Mouse (Mus musculus): ENCODE measurements around the gene Dtnb. TPM values are rescaled to one million over a fixed set of nuclear protein-coding genes. Genes with fewer than 3 reads are reported as not detected.

Gene Dtnb
- polyA plus RNA-seq, 1 experiment: 10.0 TPM

GRCm38 (mm10) chr12:3611871-3612270 lies 39.7 kb downstream of the Dtnb start:
- TF ChIP-seq MYOD1 (IDR thresholded peaks at IDR 0.05; ENCODE audit: control insufficient read depth, insufficient read length, low read depth) (no peak), CEBPB (IDR thresholded peaks at IDR 0.05; ENCODE audit: low read depth) (no peak), CTCF (IDR thresholded peaks at IDR 0.05; ENCODE audit: control insufficient read depth, insufficient read depth, insufficient read length) (no peak), MAX (IDR thresholded peaks at IDR 0.05) (no peak), FOSL1 (IDR thresholded peaks at IDR 0.05; ENCODE audit: insufficient read depth, low read length, poor library complexity, severe bottlenecking) (no peak), MYOG (IDR thresholded peaks at IDR 0.05; ENCODE audit: control insufficient read depth, extremely low read depth, insufficient read length) (no peak), USF1 (IDR thresholded peaks at IDR 0.05; ENCODE audit: low read depth) (no peak)
- Histone ChIP-seq H3K4me3 (ENCODE audit: insufficient read depth, poor library complexity, severe bottlenecking) (no peak overlapping the region), H3K27me3 (ENCODE audit: control insufficient read depth, insufficient read depth, insufficient read length) (no peaks in the 10 kb centered on the region), H3K36me3 (ENCODE audit: control insufficient read depth, insufficient read depth) (no peaks in the 10 kb centered on the region), H3K79me2 (ENCODE audit: control insufficient read depth, insufficient read depth) (no peaks in the 10 kb centered on the region), H3ac (ENCODE audit: control insufficient read depth, insufficient read length, low read depth) (no peak overlapping the region), H3K79me3 (ENCODE audit: low read depth) (no peaks in the 10 kb centered on the region)

- Histone ChIP-seq H3ac (ENCODE audit: control insufficient read depth, insufficient read length, low read depth) (no peak overlapping the region), H3K36me3 (ENCODE audit: control insufficient read depth, insufficient read depth) (no peaks in the 10 kb centered on the region), H3K79me3 (ENCODE audit: low read depth) (no peaks in the 10 kb centered on the region), H3K79me2 (ENCODE audit: control insufficient read depth, insufficient read depth) (no peaks in the 10 kb centered on the region), H3K4me3 (ENCODE audit: insufficient read depth, poor library complexity, severe bottlenecking) (no peak overlapping the region), H3K27me3 (ENCODE audit: control insufficient read depth, insufficient read depth, insufficient read length) (no peaks in the 10 kb centered on the region)
- TF ChIP-seq MYOD1 (IDR thresholded peaks at IDR 0.05; ENCODE audit: control insufficient read depth, insufficient read length, low read depth) (no peak), USF1 (IDR thresholded peaks at IDR 0.05; ENCODE audit: low read depth) (no peak), CTCF (IDR thresholded peaks at IDR 0.05; ENCODE audit: control insufficient read depth, insufficient read depth, insufficient read length) (no peak), CEBPB (IDR thresholded peaks at IDR 0.05; ENCODE audit: low read depth) (no peak), MYOG (IDR thresholded peaks at IDR 0.05; ENCODE audit: control insufficient read depth, extremely low read depth, insufficient read length) (no peak), FOSL1 (IDR thresholded peaks at IDR 0.05; ENCODE audit: insufficient read depth, low read length, poor library complexity, severe bottlenecking) (no peak), MAX (IDR thresholded peaks at IDR 0.05) (no peak)
Observed at GRCm38 (mm10) chr12:3615041-3615440, 42.9 kb downstream of the Dtnb start.

DNA sequence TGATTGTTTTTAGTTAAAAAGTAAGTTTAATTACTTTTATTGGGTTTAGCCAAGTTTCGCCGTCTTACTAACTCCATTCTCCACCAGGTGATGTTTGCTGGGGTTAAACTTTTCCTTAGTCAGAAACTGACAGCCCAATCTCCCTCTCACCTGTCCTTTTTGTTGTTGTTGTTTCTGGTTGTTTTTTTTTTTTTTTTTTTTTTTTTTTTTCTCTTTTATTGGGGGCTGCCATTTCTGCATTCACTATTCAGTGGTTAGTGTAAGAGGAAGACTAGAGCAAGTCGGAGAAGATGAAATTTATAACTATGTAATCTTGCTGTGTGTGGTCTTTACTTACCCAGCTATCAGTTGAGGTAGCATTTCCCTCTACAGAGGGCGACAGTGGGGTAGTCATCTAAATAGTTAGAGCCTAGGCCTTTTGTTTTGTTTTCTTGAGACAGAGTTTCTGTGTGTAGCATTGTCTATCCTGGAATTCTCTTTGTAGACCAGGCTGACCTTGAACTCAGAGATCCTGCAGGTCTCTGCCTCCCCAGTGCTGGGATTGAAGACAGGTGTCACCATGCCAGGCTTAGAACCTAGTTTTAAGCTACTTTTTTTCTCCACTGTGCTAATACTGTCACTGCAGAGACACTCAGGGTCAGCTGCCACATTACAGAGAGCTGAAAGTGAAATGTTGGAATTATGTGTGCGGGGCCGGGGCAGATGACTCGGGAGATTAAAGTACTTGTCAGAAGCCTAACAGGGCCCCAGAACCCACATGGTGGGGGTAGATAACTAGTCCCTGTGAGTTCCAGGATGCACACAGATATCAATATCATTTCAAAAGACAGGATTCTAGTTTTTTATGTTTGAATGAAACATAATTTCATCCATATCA lies 46.2 kb downstream of the Dtnb start:
- Histone ChIP-seq H3K36me3 (ENCODE audit: control insufficient read depth, insufficient read depth) (no peaks in the 10 kb centered on the region), H3K79me3 (ENCODE audit: low read depth) (no peaks in the 10 kb centered on the region), H3K27me3 (ENCODE audit: control insufficient read depth, insufficient read depth, insufficient read length) (no peaks in the 10 kb centered on the region), H3K4me3 (ENCODE audit: insufficient read depth, poor library complexity, severe bottlenecking) (no peak overlapping the region), H3ac (ENCODE audit: control insufficient read depth, insufficient read length, low read depth) (no peak overlapping the region), H3K79me2 (ENCODE audit: control insufficient read depth, insufficient read depth) (no peaks in the 10 kb centered on the region)
- TF ChIP-seq CTCF (IDR thresholded peaks at IDR 0.05; ENCODE audit: control insufficient read depth, insufficient read depth, insufficient read length): no peak
- TF ChIP-seq USF1 (IDR thresholded peaks at IDR 0.05; ENCODE audit: low read depth): no peak
- no peak for TF ChIP-seq FOSL1 (IDR thresholded peaks at IDR 0.05; ENCODE audit: insufficient read depth, low read length, poor library complexity, severe bottlenecking)
- no peak for TF ChIP-seq MYOG (IDR thresholded peaks at IDR 0.05; ENCODE audit: control insufficient read depth, extremely low read depth, insufficient read length)
- no peak for TF ChIP-seq MAX (IDR thresholded peaks at IDR 0.05)
- no peak for TF ChIP-seq MYOD1 (IDR thresholded peaks at IDR 0.05; ENCODE audit: control insufficient read depth, insufficient read length, low read depth)
- no peak for TF ChIP-seq CEBPB (IDR thresholded peaks at IDR 0.05; ENCODE audit: low read depth)

DNA sequence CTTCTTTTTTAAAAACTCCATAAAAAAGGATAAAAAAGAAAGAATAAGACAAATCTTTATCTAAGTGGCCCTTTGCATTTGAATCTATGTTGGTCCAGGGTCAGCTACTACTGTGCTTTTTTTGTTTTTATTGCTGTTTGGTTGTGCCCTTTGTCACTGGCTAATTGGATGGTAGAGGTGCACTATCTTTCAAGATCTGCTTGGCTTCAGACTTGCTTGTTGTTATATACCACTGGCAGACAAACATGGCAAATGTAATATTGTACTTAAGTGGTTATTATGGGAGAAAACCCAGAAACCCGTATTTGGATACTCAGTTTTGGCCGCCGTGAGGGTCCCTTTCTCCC lies 46.8 kb downstream of the Dtnb start:
- Histone ChIP-seq H3K36me3 (ENCODE audit: control insufficient read depth, insufficient read depth) (no peaks in the 10 kb centered on the region), H3K79me3 (ENCODE audit: low read depth) (no peaks in the 10 kb centered on the region), H3K27me3 (ENCODE audit: control insufficient read depth, insufficient read depth, insufficient read length) (no peaks in the 10 kb centered on the region), H3K79me2 (ENCODE audit: control insufficient read depth, insufficient read depth) (no peaks in the 10 kb centered on the region), H3K4me3 (ENCODE audit: insufficient read depth, poor library complexity, severe bottlenecking) (no peak overlapping the region), H3ac (ENCODE audit: control insufficient read depth, insufficient read length, low read depth) (no peak overlapping the region)
- TF ChIP-seq MYOD1 (IDR thresholded peaks at IDR 0.05; ENCODE audit: control insufficient read depth, insufficient read length, low read depth): no peak

GRCm38 (mm10) chr12:3626880-3627279 lies 54.7 kb downstream of the Dtnb start:
- H3K79me3 ChIP-seq (ENCODE audit: low read depth): no peaks in the 10 kb centered on the region
- H3ac ChIP-seq (ENCODE audit: control insufficient read depth, insufficient read length, low read depth): no peak overlapping the region
- H3K27me3 ChIP-seq (ENCODE audit: control insufficient read depth, insufficient read depth, insufficient read length): no peaks in the 10 kb centered on the region
- no peaks in the 10 kb centered on the region for H3K79me2 ChIP-seq (ENCODE audit: control insufficient read depth, insufficient read depth)
- H3K36me3 ChIP-seq (ENCODE audit: control insufficient read depth, insufficient read depth): no peaks in the 10 kb centered on the region
- no peak overlapping the region for H3K4me3 ChIP-seq (ENCODE audit: insufficient read depth, poor library complexity, severe bottlenecking)
- TF ChIP-seq MAX (IDR thresholded peaks at IDR 0.05): no peak
- TF ChIP-seq USF1 (IDR thresholded peaks at IDR 0.05; ENCODE audit: low read depth): no peak
- TF ChIP-seq FOSL1 (IDR thresholded peaks at IDR 0.05; ENCODE audit: insufficient read depth, low read length, poor library complexity, severe bottlenecking): no peak
- no peak for TF ChIP-seq MYOD1 (IDR thresholded peaks at IDR 0.05; ENCODE audit: control insufficient read depth, insufficient read length, low read depth)
- TF ChIP-seq CEBPB (IDR thresholded peaks at IDR 0.05; ENCODE audit: low read depth): no peak
- no peak for TF ChIP-seq MYOG (IDR thresholded peaks at IDR 0.05; ENCODE audit: control insufficient read depth, extremely low read depth, insufficient read length)
- no peak for TF ChIP-seq CTCF (IDR thresholded peaks at IDR 0.05; ENCODE audit: control insufficient read depth, insufficient read depth, insufficient read length)

DNA sequence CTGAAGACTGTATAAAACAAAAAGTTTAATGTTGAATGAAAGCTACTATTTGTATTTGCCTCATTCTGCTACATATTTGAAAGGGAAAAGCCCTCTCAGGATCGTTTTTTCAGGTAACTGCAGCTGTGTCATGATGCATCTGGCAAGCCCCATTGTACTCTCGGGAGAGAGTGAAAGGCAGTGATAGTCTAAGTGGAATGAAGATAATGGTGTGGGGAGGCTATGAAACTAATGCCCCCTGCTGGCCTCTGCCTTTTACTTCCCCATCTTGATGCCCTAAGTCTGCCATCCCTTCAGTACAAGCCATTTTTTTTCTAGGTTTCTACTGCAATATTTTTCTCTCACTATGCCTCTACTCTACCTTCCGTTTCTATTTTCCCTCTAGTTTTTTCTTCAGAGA lies 69.8 kb downstream of the Dtnb start:
- TF ChIP-seq FOSL1 (IDR thresholded peaks at IDR 0.05; ENCODE audit: insufficient read depth, low read length, poor library complexity, severe bottlenecking) (no peak), CTCF (IDR thresholded peaks at IDR 0.05; ENCODE audit: control insufficient read depth, insufficient read depth, insufficient read length) (peak; percentile 24)
- H3ac ChIP-seq (ENCODE audit: control insufficient read depth, insufficient read length, low read depth): no peak overlapping the region
- H3K4me3 ChIP-seq (ENCODE audit: insufficient read depth, poor library complexity, severe bottlenecking): no peak overlapping the region
- H3K79me3 ChIP-seq (ENCODE audit: low read depth): no peaks in the 10 kb centered on the region
- no peaks in the 10 kb centered on the region for H3K27me3 ChIP-seq (ENCODE audit: control insufficient read depth, insufficient read depth, insufficient read length)
- H3K36me3 ChIP-seq (ENCODE audit: control insufficient read depth, insufficient read depth): no peaks in the 10 kb centered on the region
- no peaks in the 10 kb centered on the region for H3K79me2 ChIP-seq (ENCODE audit: control insufficient read depth, insufficient read depth)

Measured in C2C12 (cell line).